ENCODE assay signal across 8 mouse cellular contexts in genomic region chr12:33175621-33176554, GRCm38 (mm10). TPM values are rescaled to one million over a fixed set of nuclear protein-coding genes. Genes with fewer than 3 reads are reported as not detected.
DNase-seq lines count a peak whose midpoint lies in the region; ATAC-seq and TF ChIP-seq lines count a peak whose summit lies in the region.

No protein-coding gene starts in this region.

- TF ChIP-seq CTCF in intestine, postnatal 0 days (IDR thresholded peaks at IDR 0.05; ENCODE audit: low read depth): peak; percentile 28

- 0 out of 2 replicates have a peak, but pooled peaks cover 2% of the 10 kb centered on the region for H3K4me1 ChIP-seq in intestine, postnatal 0 days (replicated peaks; ENCODE audit: control insufficient read depth, insufficient read depth, low read length)
- peaks cover 25% of the 10 kb centered on the region for H3K4me1 ChIP-seq in neural tube, embryonic 14.5 days (ENCODE audit: control insufficient read depth, insufficient read depth, low read length)

- no peaks in the 10 kb centered on the region for H3K9me3 ChIP-seq in intestine, postnatal 0 days (ENCODE audit: control insufficient read depth)
- H3K9me3 ChIP-seq in neural tube, embryonic 14.5 days (ENCODE audit: control insufficient read depth, low read length): no peaks in the 10 kb centered on the region

- H3K9ac ChIP-seq in intestine, postnatal 0 days (ENCODE audit: low read depth, low read length): no peak overlapping the region
- H3K9ac ChIP-seq in neural tube, embryonic 14.5 days (replicated peaks; ENCODE audit: low read depth, low read length): 0 out of 2 replicates have a peak overlapping the region, but pooled peaks have one; percentile 28

- peak overlapping the region; percentile 58 for H3K4me2 ChIP-seq in intestine, postnatal 0 days (replicated peaks; ENCODE audit: low read depth)
- H3K4me2 ChIP-seq in neural tube, embryonic 14.5 days (ENCODE audit: low read depth, low read length): peak overlapping the region; percentile 46

- H3K36me3 ChIP-seq in intestine, postnatal 0 days (ENCODE audit: control insufficient read depth, insufficient read depth): no peaks in the 10 kb centered on the region
- no peaks in the 10 kb centered on the region for H3K36me3 ChIP-seq in neural tube, embryonic 14.5 days (ENCODE audit: control insufficient read depth, insufficient read depth, low read length)

- H3K27ac ChIP-seq in intestine, postnatal 0 days (ENCODE audit: low read depth, low read length): no peak overlapping the region
- H3K27ac ChIP-seq in neural tube, embryonic 14.5 days (ENCODE audit: low read depth, low read length): no peak overlapping the region

- intact Hi-C loops in left cerebral cortex, postnatal 25 days (cut with DNase I): no loop called here

- 10% methylated on average over 25 of the region's 25 CpGs for WGBS in intestine, postnatal 0 days
- WGBS in neural tube, embryonic 14.5 days: 5% methylated on average over 25 of the region's 25 CpGs

- no peaks in the 10 kb centered on the region for H3K27me3 ChIP-seq in intestine, postnatal 0 days (replicated peaks; ENCODE audit: control insufficient read depth, insufficient read depth, low read length)
- no peaks in the 10 kb centered on the region for H3K27me3 ChIP-seq in neural tube, embryonic 14.5 days (ENCODE audit: control insufficient read depth, insufficient read depth, low read length)

- H3K4me3 ChIP-seq in intestine, postnatal 0 days (ENCODE audit: low read depth, low read length): peak overlapping the region; percentile 22
- H3K4me3 ChIP-seq in neural tube, embryonic 14.5 days (ENCODE audit: low read depth, low read length): no peak overlapping the region

- peak; percentile 58 for ATAC-seq in intestine, postnatal 0 days
- peak; percentile 52 for ATAC-seq in neural tube, embryonic 14.5 days (ENCODE audit: low read depth)

- DNase-seq in WW6 (ENCODE audit: low read depth, low spot score): peak; percentile 53
- DNase-seq in embryo, embryonic 10.5 days (ENCODE audit: low spot score): peak; percentile 67
- peak; percentile 75 to 79 for DNase-seq in heart, adult 18-20 months
- DNase-seq in lung, adult 18-20 months: peak; percentile 81 to 89
- no peak for DNase-seq in layer of hippocampus, postnatal 10 days (ENCODE audit: low spot score in 2 of 2)
- no peak for DNase-seq in left cerebral cortex, postnatal 25 days (ENCODE audit: low spot score in 2 of 2)

RNA-seq across cellular contexts. Expression of gene Atxn7l1, which starts 28.4 kb away (rescaled TPM):
- total RNA-seq in heart, adult 18-20 months (2021): 10 to 100 TPM; 16.9 to 17.4 TPM
- polyA plus RNA-seq in intestine, postnatal 0 days (2015; fragmentation: Nextera tagmentation; extraction: Ambion mirVana): 8.2 and 9.0 TPM in 2 replicates
- polyA plus RNA-seq in neural tube, embryonic 14.5 days (2014; fragmentation: Nextera tagmentation; extraction: Ambion mirVana): 25.8 and 35.1 TPM in 2 replicates
- total RNA-seq in layer of hippocampus, postnatal 10 days (2021): 10 to 100 TPM; 46.1 to 49.8 TPM
- total RNA-seq in left cerebral cortex, postnatal 25 days (2021): 10 to 100 TPM; 56.8 to 60.8 TPM

Comparison
In these comparisons a context has a peak if more than half of its experiments do, and no peak if none do; other contexts are left out.
1. DNase-seq: peak in WW6 (single experiment), embryo, embryonic 10.5 days (single experiment), heart, adult 18-20 months (2 of 2) and lung, adult 18-20 months (2 of 2); none in layer of hippocampus, postnatal 10 days (0 of 2) and left cerebral cortex, postnatal 25 days (0 of 2).